Mouse (Mus musculus) spleen, adult 2 months (tissue): ENCODE measurements at regions not wholly inside any gene's neighbourhood (a gene's known extent, or its start where the extent isn't known, plus 50 kb on each side); places are given as distances from the start of the nearest gene placed in this dataset.

Source experiments
- DNase-seq, 2 experiments: peaks; one replicate each; pipeline versions ENCODE4 v3.0.0 to v3.0.0-alpha.2; 2012 to 2021; ENCODE audit warnings: low spot score in 2 of 2, low read depth in 1 of 2
- H3K27ac ChIP-seq: fragments of 200-500 bp; 2 replicates; pipeline ENCODE4 v1.5.1; 2012; ENCODE audit warnings: low read length, inconsistent platforms; ENCODE audit not compliant: insufficient read depth
- H3K27me3 ChIP-seq: fragments of 200-500 bp; 2 replicates; pipeline ENCODE4 v1.6.1; 2012; ENCODE audit warnings: mild to moderate bottlenecking, moderate library complexity, low read length, inconsistent platforms; ENCODE audit not compliant: control insufficient read depth, insufficient read depth
- H3K36me3 ChIP-seq: fragments of 200-500 bp; 2 replicates; pipeline ENCODE4 v1.6.1; 2012; ENCODE audit warnings: mild to moderate bottlenecking, low read length, inconsistent platforms; ENCODE audit not compliant: control insufficient read depth, insufficient read depth
- H3K4me1 ChIP-seq: fragments of 200-500 bp; 2 replicates; pipeline ENCODE4 v1.6.1; 2011; ENCODE audit warnings: inconsistent platforms; ENCODE audit not compliant: control insufficient read depth, insufficient read depth, insufficient read length
- H3K4me3 ChIP-seq: fragments of 200-500 bp; 2 replicates; pipeline ENCODE4 v1.5.1; 2011; ENCODE audit warnings: mild to moderate bottlenecking, inconsistent platforms; ENCODE audit not compliant: insufficient read depth, insufficient read length; ENCODE audit errors: extremely low read depth
- CTCF ChIP-seq: fragments of 200-500 bp; IDR thresholded peaks from 2 replicates; pipeline ENCODE4 v1.5.1; 2011; ENCODE audit warnings: mild to moderate bottlenecking, inconsistent platforms; ENCODE audit not compliant: insufficient read depth, insufficient read length, insufficient replicate concordance; ENCODE audit errors: extremely low read depth
- POLR2A ChIP-seq: fragments of 200-500 bp; IDR thresholded peaks from 2 replicates; pipeline ENCODE4 v1.6.1; 2011; ENCODE audit warnings: low read depth, low read length, inconsistent platforms
- WGBS: fragments of 180-500 bp; shearing (Covaris S2); methylation state at CpG from one replicate; pipeline ENCODE4 v1.1.7; 2018; 5-methylcytosine and 5-hydroxymethylcytosine counted together

DNA sequence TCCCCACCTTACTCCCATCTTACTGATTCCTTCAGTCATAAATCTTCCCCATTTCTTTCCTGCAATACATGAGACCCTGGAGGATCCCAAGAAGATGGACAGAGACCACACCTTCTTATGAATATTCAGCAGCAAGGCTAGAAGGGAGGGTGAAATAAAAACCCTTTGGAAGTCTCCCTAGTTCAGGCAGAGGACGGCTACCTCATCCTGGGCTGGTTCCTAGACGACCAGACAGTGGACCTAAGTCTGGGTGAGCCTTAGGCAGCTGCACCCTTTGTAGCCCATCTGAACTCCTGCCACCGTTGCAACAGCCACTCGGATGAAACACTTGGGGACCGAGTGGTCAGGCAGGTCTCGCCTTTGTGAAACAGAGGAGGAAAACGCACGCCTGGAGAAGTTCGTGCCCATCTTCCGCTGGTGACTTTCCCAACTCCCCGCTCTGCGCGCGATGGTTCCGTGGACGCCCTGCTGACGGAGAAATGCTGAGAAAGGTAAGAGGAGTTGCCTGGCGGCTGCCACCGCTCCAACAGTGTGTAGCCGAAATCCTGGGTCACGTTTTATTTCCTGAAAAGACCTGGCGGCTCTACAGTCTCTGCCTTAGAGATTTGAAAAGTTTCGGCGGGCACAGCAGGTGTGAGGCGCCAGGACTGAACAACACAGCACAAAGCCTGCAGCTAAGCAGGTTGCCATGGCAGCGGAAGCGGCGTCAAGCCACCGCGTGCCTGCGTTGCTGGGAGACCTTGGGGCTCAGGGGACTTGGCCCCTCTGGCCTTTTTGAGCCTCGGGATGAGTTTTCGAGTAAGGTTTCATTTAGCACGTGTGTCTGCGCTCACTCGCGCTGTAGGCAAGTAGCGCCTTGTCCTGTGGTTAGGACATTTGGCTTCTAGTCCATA is 112.2 kb downstream of the Amer2 start:
- no peak overlapping the region for H3K27ac ChIP-seq
- 3% methylated on average over 38 of the region's 38 CpGs for whole genome bisulfite sequencing
- no peak for TF ChIP-seq POLR2A
- no peak for TF ChIP-seq CTCF
- no peaks in the 10 kb centered on the region for H3K36me3 ChIP-seq
- no peak overlapping the region; the same call in 1 of the 2 replicates for H3K4me3 ChIP-seq
- DNase-seq, result peak; percentile 7 to 34
- H3K4me1 ChIP-seq, result no peaks in the 10 kb centered on the region
- H3K27me3 ChIP-seq, result peaks cover 14% of the 10 kb centered on the region

DNA sequence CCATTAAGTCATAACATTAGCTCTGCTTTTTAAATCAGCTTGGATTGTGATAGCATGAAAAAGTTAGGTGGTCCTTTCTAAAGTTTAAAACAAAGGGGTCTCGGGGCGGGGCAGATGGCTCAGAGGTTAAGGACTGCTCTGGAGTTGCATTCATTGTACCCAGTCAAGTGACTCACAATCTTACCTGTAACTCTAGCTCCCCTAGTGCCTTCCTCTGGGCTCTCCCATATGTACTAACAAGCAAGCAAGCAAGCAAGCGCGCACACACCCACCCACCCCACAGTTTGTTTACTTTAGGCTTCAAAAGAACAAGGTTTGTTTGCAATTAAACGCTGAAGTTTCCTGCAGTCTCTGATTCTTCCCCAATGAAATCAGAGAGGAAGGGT is 112.8 kb downstream of the Amer2 start:
- peaks cover 13% of the 10 kb centered on the region for H3K27me3 ChIP-seq
- 9% methylated on average over 5 of the region's 5 CpGs for WGBS
- H3K36me3 ChIP-seq, result no peaks in the 10 kb centered on the region
- H3K4me3 ChIP-seq, result no peak overlapping the region
- no peak overlapping the region for H3K27ac ChIP-seq
- no peak for DNase-seq
- TF ChIP-seq POLR2A, result no peak
- TF ChIP-seq CTCF, result no peak
- H3K4me1 ChIP-seq, result no peaks in the 10 kb centered on the region

DNA sequence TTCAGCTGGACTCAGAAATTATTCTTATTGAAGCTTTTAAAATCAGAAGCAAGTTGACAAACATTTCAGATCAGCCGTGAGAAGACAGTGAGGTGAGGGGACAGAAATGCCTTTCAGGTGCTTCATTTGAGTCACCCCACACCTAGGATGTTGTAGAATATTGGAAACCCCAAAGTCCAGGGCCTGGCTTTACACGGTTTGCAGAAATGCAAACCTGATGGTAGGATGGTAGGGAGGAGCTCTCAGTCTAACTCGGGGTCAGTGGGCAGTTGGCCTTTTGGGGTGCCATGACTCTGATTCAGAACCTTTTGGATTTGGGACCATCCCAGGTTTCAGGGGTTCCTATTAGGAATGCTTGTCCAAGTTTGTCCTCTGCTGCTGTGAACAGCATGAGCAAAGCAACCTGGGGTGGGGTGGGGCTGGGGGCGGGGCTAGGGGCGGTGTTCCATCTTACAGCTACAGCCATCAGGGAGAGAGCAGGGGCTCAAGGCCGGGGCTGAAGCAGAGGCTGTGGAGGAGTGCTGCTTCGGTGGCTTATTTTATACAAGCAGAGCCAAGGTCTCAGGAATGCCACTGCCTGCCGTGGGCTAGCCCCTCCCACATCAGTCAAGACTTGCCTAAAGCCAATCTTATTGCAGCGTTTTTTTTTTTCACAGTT is 113.3 kb downstream of the Amer2 start:
- Histone ChIP-seq H3K27ac (no peak overlapping the region), H3K4me1 (no peaks in the 10 kb centered on the region), H3K4me3 (no peak overlapping the region), H3K36me3 (no peaks in the 10 kb centered on the region), H3K27me3 (peaks cover 12% of the 10 kb centered on the region)
- WGBS, result 9% methylated on average over 9 of the region's 9 CpGs
- TF ChIP-seq CTCF, result no peak
- TF ChIP-seq POLR2A, result no peak
- no peak for DNase-seq

DNA sequence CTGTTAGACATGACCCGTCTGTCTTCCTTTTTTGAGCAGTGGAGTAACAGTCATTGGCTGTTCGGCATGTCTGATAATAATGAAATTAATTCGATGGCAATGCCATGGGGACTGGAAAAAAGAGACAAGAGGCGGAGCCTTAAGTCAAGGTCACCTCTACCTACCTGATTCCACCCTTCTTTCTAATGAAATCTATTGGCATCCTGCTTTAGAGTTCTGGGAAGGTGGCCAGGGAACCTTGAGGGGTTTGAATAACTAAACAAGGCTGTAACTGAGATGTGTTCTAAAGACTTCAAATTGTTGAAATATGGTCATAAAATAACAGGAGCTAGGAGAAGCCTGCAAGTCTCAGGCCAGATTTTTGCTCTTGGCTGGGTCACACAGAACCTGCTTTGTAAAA is 116.1 kb downstream of the Amer2 start:
- no peak for DNase-seq
- H3K4me1 ChIP-seq, result no peaks in the 10 kb centered on the region
- H3K27ac ChIP-seq, result no peak overlapping the region
- H3K27me3 ChIP-seq, result peaks cover 12% of the 10 kb centered on the region
- no peak overlapping the region for H3K4me3 ChIP-seq
- H3K36me3 ChIP-seq, result no peaks in the 10 kb centered on the region
- TF ChIP-seq POLR2A, result no peak
- TF ChIP-seq CTCF, result no peak
- WGBS, result 86% methylated on average over 4 of the region's 4 CpGs

DNA sequence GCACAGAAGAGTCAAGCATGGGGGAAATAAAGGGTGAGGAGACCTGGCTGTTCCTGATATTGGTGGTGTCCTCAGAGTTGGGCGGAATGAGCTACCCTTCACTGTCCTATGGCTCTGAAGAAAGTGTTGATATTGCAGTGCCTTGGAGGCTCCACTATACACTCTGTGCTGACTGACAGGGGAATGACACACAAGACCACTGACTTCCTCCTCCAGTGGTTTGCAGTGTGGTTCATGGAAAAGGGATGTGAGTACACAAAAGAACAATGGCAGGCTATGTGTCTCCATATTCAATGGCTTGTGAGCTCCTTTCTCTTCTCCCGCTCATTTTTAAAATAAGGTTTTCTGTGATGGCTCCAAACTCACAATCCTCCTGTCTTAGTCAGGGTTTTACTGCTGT is 117.8 kb downstream of the Amer2 start:
- no peak overlapping the region for H3K4me3 ChIP-seq
- WGBS, result 87% methylated on average over 2 of the region's 2 CpGs
- no peak overlapping the region for H3K27ac ChIP-seq
- TF ChIP-seq CTCF, result no peak
- TF ChIP-seq POLR2A, result no peak
- H3K36me3 ChIP-seq, result no peaks in the 10 kb centered on the region
- 0 out of 2 replicates have a peak, but pooled peaks cover 2% of the 10 kb centered on the region for H3K27me3 ChIP-seq
- H3K4me1 ChIP-seq, result no peaks in the 10 kb centered on the region
- no peak for DNase-seq

DNA sequence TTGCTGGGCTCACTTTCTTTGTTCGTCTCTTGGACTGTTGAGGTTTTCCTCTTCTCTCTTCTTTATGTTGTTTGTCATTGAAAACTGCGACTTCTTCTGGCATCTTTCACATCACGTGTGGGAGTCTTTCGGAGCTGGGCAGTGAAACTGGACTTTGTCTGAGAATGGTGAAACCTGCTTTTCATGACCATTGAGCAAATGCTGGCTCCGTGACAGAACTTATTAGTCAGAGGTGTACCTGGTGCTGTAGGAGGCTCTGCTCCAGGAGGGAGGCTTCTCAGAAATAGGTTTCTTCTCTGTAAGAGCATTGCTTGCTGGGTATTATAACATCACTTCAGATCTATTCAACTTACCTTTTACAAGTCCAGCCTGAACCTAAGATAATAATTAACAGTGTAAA is 122.4 kb downstream of the Amer2 start:
- H3K4me1 ChIP-seq, result no peaks in the 10 kb centered on the region
- 79% methylated on average over 5 of the region's 5 CpGs for WGBS
- no peak overlapping the region for H3K27ac ChIP-seq
- H3K4me3 ChIP-seq, result no peak overlapping the region
- no peaks in the 10 kb centered on the region for H3K36me3 ChIP-seq
- H3K27me3 ChIP-seq, result no peaks in the 10 kb centered on the region
- TF ChIP-seq POLR2A (no peak), CTCF (no peak)
- DNase-seq, result no peak

DNA sequence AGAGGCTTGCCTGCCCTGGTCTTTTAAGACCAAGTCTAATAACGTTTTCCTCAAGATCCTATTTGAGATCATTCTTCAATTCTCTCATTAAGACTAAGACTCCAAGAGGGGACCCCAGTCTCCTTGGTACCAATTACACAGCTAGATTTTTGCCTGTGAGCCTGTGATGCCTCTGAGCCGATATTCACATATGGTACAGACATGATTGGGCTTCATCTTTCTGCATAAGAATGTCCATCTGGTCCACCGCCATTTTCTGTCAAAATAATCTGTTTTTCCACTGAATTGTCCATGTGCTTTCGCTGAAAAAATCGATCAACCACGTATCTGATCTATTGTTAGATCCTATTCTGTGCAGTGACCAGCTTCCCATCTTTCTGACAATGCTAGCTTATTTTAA is 129.5 kb downstream of the Amer2 start:
- Histone ChIP-seq H3K4me1 (no peaks in the 10 kb centered on the region), H3K27me3 (no peaks in the 10 kb centered on the region), H3K27ac (no peak overlapping the region), H3K36me3 (no peaks in the 10 kb centered on the region), H3K4me3 (no peak overlapping the region)
- TF ChIP-seq POLR2A (no peak), CTCF (no peak)
- 82% methylated on average over 6 of the region's 6 CpGs for WGBS
- no peak for DNase-seq
